Mouse (Mus musculus) brain, embryonic 14.5 days (tissue): ENCODE data around the gene Cand1.

Source experiments
- CTCF ChIP-seq: fragments of 200-500 bp; IDR thresholded peaks from 2 replicates; pipeline ENCODE4 v1.5.1; 2012; ENCODE audit warnings: inconsistent platforms, mild to moderate bottlenecking, moderate library complexity, borderline replicate concordance; ENCODE audit not compliant: insufficient read depth, insufficient read length; ENCODE audit errors: extremely low read depth
- POLR2A ChIP-seq: fragments of 200-500 bp; IDR thresholded peaks from 2 replicates; pipeline ENCODE4 v1.6.1; 2012; ENCODE audit warnings: mild to moderate bottlenecking, inconsistent platforms, borderline replicate concordance; ENCODE audit not compliant: poor library complexity, insufficient read depth, insufficient read length, severe bottlenecking; ENCODE audit errors: extremely low read depth

DNA sequence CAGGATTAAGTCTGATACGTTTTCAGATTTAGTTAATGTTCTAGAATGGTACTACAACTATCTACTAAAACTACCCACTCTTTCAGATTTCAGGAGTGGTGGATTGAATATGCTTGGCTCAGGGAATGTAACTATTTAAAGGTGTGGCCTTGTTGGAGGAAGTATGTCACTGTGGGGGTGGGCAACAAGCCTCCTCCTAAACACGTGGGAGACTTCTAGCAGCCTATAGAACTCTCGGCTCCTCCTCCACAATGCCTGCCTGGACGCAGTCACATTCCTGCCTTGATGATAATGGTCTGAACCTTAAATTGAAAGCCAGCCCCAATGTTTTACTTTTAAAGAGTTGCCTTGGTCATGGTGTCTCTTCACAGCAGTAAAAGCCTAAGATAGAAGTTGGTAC, 16.2 kb downstream of the Cand1 start:
- TF ChIP-seq POLR2A (no peak), CTCF (no peak)
